8 mouse cellular contexts compared by ENCODE assay signal in genomic region chr3:146404311-146405201, GRCm38 (mm10). TPM values are rescaled to one million over a fixed set of nuclear protein-coding genes. Genes with fewer than 3 reads are reported as not detected.
DNase-seq lines count a peak whose midpoint lies in the region; ATAC-seq and TF ChIP-seq lines count a peak whose summit lies in the region.

Ssx2ip (plus strand) TSS chr3:146404642.

- no peak for TF ChIP-seq POLR2A in ES-Bruce4 (IDR thresholded peaks at IDR 0.05; ENCODE audit: insufficient read depth, low read length)

- 0 out of 2 replicates have a peak, but pooled peaks cover 3% of the 10 kb centered on the region for H3K9me3 ChIP-seq in ES-Bruce4 (replicated peaks; ENCODE audit: control insufficient read depth, insufficient read depth, low read length, poor library complexity, severe bottlenecking)
- peaks cover 11% of the 10 kb centered on the region; the same call in 1 of the 2 replicates for H3K9me3 ChIP-seq in forebrain, embryonic 12.5 days
- H3K9me3 ChIP-seq in heart, postnatal 0 days (replicated peaks; ENCODE audit: control insufficient read depth, low read length) = no peaks in the 10 kb centered on the region
- H3K9me3 ChIP-seq in liver, embryonic 15.5 days (replicated peaks) = no peaks in the 10 kb centered on the region
- H3K9me3 ChIP-seq in neural tube, embryonic 11.5 days (ENCODE audit: control insufficient read depth, low read length) = no peaks in the 10 kb centered on the region
- 0 out of 2 replicates have a peak, but pooled peaks cover 5% of the 10 kb centered on the region for H3K9me3 ChIP-seq in stomach, embryonic 16.5 days (replicated peaks; ENCODE audit: control insufficient read depth, low read length)

- H3K36me3 ChIP-seq in ES-Bruce4 (ENCODE audit: control insufficient read depth, insufficient read depth, low read length, poor library complexity, severe bottlenecking) = no peaks in the 10 kb centered on the region
- H3K36me3 ChIP-seq in forebrain, embryonic 12.5 days (replicated peaks) = 0 out of 2 replicates have a peak, but pooled peaks cover 3% of the 10 kb centered on the region
- H3K36me3 ChIP-seq in heart, postnatal 0 days (replicated peaks; ENCODE audit: control insufficient read depth, insufficient read depth, low read length) = no peaks in the 10 kb centered on the region
- H3K36me3 ChIP-seq in liver, embryonic 15.5 days (replicated peaks) = peaks cover 34% of the 10 kb centered on the region
- H3K36me3 ChIP-seq in neural tube, embryonic 11.5 days (ENCODE audit: control insufficient read depth, insufficient read depth, low read length) = no peaks in the 10 kb centered on the region
- no peaks in the 10 kb centered on the region for H3K36me3 ChIP-seq in stomach, embryonic 16.5 days (ENCODE audit: control insufficient read depth, insufficient read depth, low read length)

- peaks cover 2% of the 10 kb centered on the region for H3K4me1 ChIP-seq in ES-Bruce4 (ENCODE audit: control insufficient read depth, insufficient read depth, low read length)
- peaks cover 34% of the 10 kb centered on the region for H3K4me1 ChIP-seq in forebrain, embryonic 12.5 days
- H3K4me1 ChIP-seq in heart, postnatal 0 days (ENCODE audit: control insufficient read depth, insufficient read depth) = peaks cover 8% of the 10 kb centered on the region
- peaks cover 59% of the 10 kb centered on the region for H3K4me1 ChIP-seq in liver, embryonic 15.5 days (replicated peaks)
- peaks cover 10% of the 10 kb centered on the region; the same call in 1 of the 2 replicates for H3K4me1 ChIP-seq in neural tube, embryonic 11.5 days (ENCODE audit: control insufficient read depth, insufficient read depth, low read length)
- peaks cover 26% of the 10 kb centered on the region for H3K4me1 ChIP-seq in stomach, embryonic 16.5 days (ENCODE audit: control insufficient read depth, insufficient read depth, low read length)

- peak within 1 kb of the TSS; percentile 87 for H3K4me2 ChIP-seq in forebrain, embryonic 12.5 days
- H3K4me2 ChIP-seq in heart, postnatal 0 days (ENCODE audit: low read depth, low read length) = peak within 1 kb of the TSS; percentile 80
- peak within 1 kb of the TSS; percentile 94 for H3K4me2 ChIP-seq in liver, embryonic 15.5 days
- peak within 1 kb of the TSS; percentile 76 for H3K4me2 ChIP-seq in neural tube, embryonic 11.5 days (ENCODE audit: low read depth)
- H3K4me2 ChIP-seq in stomach, embryonic 16.5 days (ENCODE audit: low read depth, low read length) = peak within 1 kb of the TSS; percentile 90

- under 1% methylated on average over 86 of the region's 100 CpGs for WGBS in forebrain, embryonic 12.5 days
- WGBS in heart, postnatal 0 days = under 1% methylated on average over 74 of the region's 100 CpGs
- under 1% methylated on average over 100 of the region's 100 CpGs for WGBS in liver, embryonic 15.5 days (ENCODE audit: insufficient replicate concordance)
- under 1% methylated on average over 59 of the region's 100 CpGs for WGBS in neural tube, embryonic 11.5 days
- 2% methylated on average over 93 of the region's 100 CpGs for WGBS in stomach, embryonic 16.5 days

- ATAC-seq in forebrain, embryonic 12.5 days (ENCODE audit: low FRiP score) = peak; percentile 99
- peak; percentile 98 for ATAC-seq in heart, postnatal 0 days (ENCODE audit: insufficient read depth, low read depth)
- ATAC-seq in liver, embryonic 15.5 days (ENCODE audit: insufficient read depth) = peak; percentile 92
- ATAC-seq in neural tube, embryonic 11.5 days (ENCODE audit: insufficient read depth, low FRiP score, low TSS enrichment) = peak; percentile 100
- ATAC-seq in stomach, embryonic 16.5 days (ENCODE audit: insufficient read depth, low FRiP score) = peak; percentile 97

- TF ChIP-seq CTCF in ES-Bruce4 (IDR thresholded peaks at IDR 0.05; ENCODE audit: low read depth, low read length) = no peak
- no peak for TF ChIP-seq CTCF in heart, postnatal 0 days (IDR thresholded peaks at IDR 0.05; ENCODE audit: low read depth)

- H3K9ac ChIP-seq in ES-Bruce4 (ENCODE audit: low read depth, poor library complexity, severe bottlenecking) = peak within 1 kb of the TSS; percentile 90
- H3K9ac ChIP-seq in forebrain, embryonic 12.5 days = peak within 1 kb of the TSS; percentile 93
- H3K9ac ChIP-seq in heart, postnatal 0 days (replicated peaks; ENCODE audit: low read depth, low read length) = peak within 1 kb of the TSS; percentile 72
- peak within 1 kb of the TSS; percentile 99 for H3K9ac ChIP-seq in liver, embryonic 15.5 days
- peak within 1 kb of the TSS; percentile 93 for H3K9ac ChIP-seq in neural tube, embryonic 11.5 days (ENCODE audit: low read length)
- H3K9ac ChIP-seq in stomach, embryonic 16.5 days (ENCODE audit: low read length) = peak within 1 kb of the TSS; percentile 88

- no peaks in the 10 kb centered on the region for H3K27me3 ChIP-seq in ES-Bruce4 (ENCODE audit: control insufficient read depth, insufficient read depth, low read length, poor library complexity, severe bottlenecking)
- no peaks in the 10 kb centered on the region for H3K27me3 ChIP-seq in forebrain, embryonic 12.5 days
- H3K27me3 ChIP-seq in heart, postnatal 0 days (ENCODE audit: control insufficient read depth, insufficient read depth, low read length) = no peaks in the 10 kb centered on the region
- H3K27me3 ChIP-seq in liver, embryonic 15.5 days = peaks cover 5% of the 10 kb centered on the region; the same call in 1 of the 2 replicates
- no peaks in the 10 kb centered on the region for H3K27me3 ChIP-seq in neural tube, embryonic 11.5 days (ENCODE audit: control insufficient read depth, insufficient read depth, low read length)
- no peaks in the 10 kb centered on the region for H3K27me3 ChIP-seq in stomach, embryonic 16.5 days (ENCODE audit: control insufficient read depth, insufficient read depth, low read length)

- DNase-seq in c-Kit-positive CD71-positive TER-119-positive erythroid progenitor cells, embryonic 14.5 days (ENCODE audit: low spot score) = peak; percentile 91
- peak; percentile 90 for DNase-seq in heart, postnatal 0 days (ENCODE audit: low spot score)
- peak; percentile 97 to 99 for DNase-seq in kidney, postnatal 36 days
- DNase-seq in neural tube, embryonic 11.5 days (ENCODE audit: low spot score) = peak; percentile 98

- H3K27ac ChIP-seq in ES-Bruce4 (ENCODE audit: insufficient read depth, low read length) = peak within 1 kb of the TSS; percentile 60; the same call in 1 of the 2 replicates
- H3K27ac ChIP-seq in forebrain, embryonic 12.5 days = peak within 1 kb of the TSS; percentile 84
- H3K27ac ChIP-seq in heart, postnatal 0 days (ENCODE audit: low read depth) = peak within 1 kb of the TSS; percentile 5; the same call in 1 of the 2 replicates
- H3K27ac ChIP-seq in liver, embryonic 15.5 days (replicated peaks) = peak within 1 kb of the TSS; percentile 93
- H3K27ac ChIP-seq in neural tube, embryonic 11.5 days (ENCODE audit: low read depth, low read length) = 0 out of 2 replicates have a peak within 1 kb of the TSS, but pooled peaks have one; percentile 35
- peak within 1 kb of the TSS; percentile 78 for H3K27ac ChIP-seq in stomach, embryonic 16.5 days (ENCODE audit: low read length)

- no peak for TF ChIP-seq EP300 in ES-Bruce4 (IDR thresholded peaks at IDR 0.05; ENCODE audit: insufficient read depth, low read depth, low read length)
- no peak for TF ChIP-seq EP300 in heart, postnatal 0 days (IDR thresholded peaks at IDR 0.05; ENCODE audit: low read depth)

- peak within 1 kb of the TSS; percentile 95 for H3K4me3 ChIP-seq in ES-Bruce4 (ENCODE audit: low read depth, low read length)
- H3K4me3 ChIP-seq in forebrain, embryonic 12.5 days (replicated peaks) = peak within 1 kb of the TSS; percentile 97
- peak within 1 kb of the TSS; percentile 90 for H3K4me3 ChIP-seq in heart, postnatal 0 days (ENCODE audit: low read depth, low read length)
- H3K4me3 ChIP-seq in liver, embryonic 15.5 days (replicated peaks) = peak within 1 kb of the TSS; percentile 98
- H3K4me3 ChIP-seq in neural tube, embryonic 11.5 days (ENCODE audit: low read depth, low read length) = peak within 1 kb of the TSS; percentile 94
- peak within 1 kb of the TSS; percentile 84 for H3K4me3 ChIP-seq in stomach, embryonic 16.5 days (replicated peaks; ENCODE audit: low read length)

RNA-seq across cellular contexts. Expression of gene Ssx2ip, which starts in this region (rescaled TPM):
- polyA plus RNA-seq in ES-Bruce4 (2011; ENCODE audit: insufficient read depth, insufficient read length, low read depth, missing spikeins) = 27.3 and 28.2 TPM in 2 replicates
- polyA plus RNA-seq in forebrain, embryonic 12.5 days (2016; fragmentation: Nextera tagmentation; extraction: Ambion mirVana) = 33.7 and 34.6 TPM in 2 replicates
- total RNA-seq in heart, postnatal 0 days (2014; rRNA removed; ENCODE audit: low replicate concordance) = 6.4 and 13.8 TPM in 2 replicates
- 7.3 and 7.6 TPM in 2 replicates for polyA plus RNA-seq in heart, postnatal 0 days (2015; fragmentation: Nextera tagmentation; extraction: Ambion mirVana)
- polyA plus RNA-seq in liver, embryonic 15.5 days (2015; fragmentation: Nextera tagmentation; extraction: Ambion mirVana) = 81.7 and 84.5 TPM in 2 replicates
- polyA plus RNA-seq in neural tube, embryonic 11.5 days (2014; fragmentation: Nextera tagmentation; extraction: Ambion mirVana) = 28.1 and 28.8 TPM in 2 replicates
- 27.3 and 27.7 TPM in 2 replicates for polyA plus RNA-seq in stomach, embryonic 16.5 days (2015; fragmentation: Nextera tagmentation; extraction: Ambion mirVana)

Comparison
In these comparisons a context has a peak if more than half of its experiments do, and no peak if none do; other contexts are left out.
1. Peak in every context shown above with its lines: DNase-seq, ATAC-seq, H3K4me3 ChIP-seq and H3K27ac ChIP-seq.
2. H3K27ac ChIP-seq: peak in every context shown above with its lines; median percentile 93 in liver, embryonic 15.5 days; 84 in forebrain, embryonic 12.5 days; 78 in stomach, embryonic 16.5 days; 60 in ES-Bruce4; 35 in neural tube, embryonic 11.5 days; 5 in heart, postnatal 0 days.